Mouse (Mus musculus) MEL-GATA-1-ER (cell line): ENCODE data around the gene H2-Q1.
"Not testable (repeated sequence)": the region's sequence is repeated elsewhere in the genome, so short reads cannot be mapped to it uniquely, and the experiment has no call there.

Experiments
- DNase-seq: peaks from one replicate; pipeline ENCODE4 v3.0.0-alpha.2; 2012; ENCODE audit warnings: low read depth; ENCODE audit errors: extremely low read depth

H2-Q1 gene

DNA sequence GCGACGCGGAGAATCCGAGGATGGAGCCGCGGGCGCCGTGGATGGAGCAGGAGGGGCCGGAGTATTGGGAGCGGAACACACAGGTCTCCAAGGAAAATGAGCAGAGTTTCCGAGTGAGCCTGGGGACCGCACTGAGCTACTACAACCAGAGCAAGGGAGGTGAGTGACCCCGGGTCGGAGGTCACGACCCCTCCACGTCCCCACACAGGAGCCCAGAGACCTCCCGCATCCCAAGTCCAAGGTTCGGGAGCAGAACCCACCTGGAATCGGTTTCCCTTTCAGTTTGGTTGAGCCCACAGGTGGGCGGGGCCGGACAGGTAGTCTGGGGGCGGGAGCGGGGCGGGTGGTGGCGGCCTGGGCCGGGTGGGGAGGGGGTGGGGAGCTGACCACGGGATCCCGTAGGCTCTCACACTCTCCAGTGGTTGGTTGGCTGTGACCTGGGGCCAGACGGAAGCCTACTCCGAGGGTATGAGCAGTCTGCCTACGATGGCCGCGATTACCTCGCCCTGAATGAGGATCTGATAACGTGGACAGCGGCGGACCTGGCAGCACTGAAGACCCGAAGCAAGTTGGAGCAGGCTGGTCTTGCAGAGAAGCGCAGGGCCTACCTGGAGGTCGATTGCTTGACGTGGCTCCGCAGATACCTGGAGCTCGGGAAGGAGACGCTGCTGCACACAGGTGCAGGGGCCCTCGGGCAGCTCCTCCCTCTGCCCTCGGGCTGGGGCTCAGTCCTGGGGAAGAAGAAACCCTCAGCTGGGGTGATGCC lies 22.7 kb downstream of the H2-Q1 start:
- no peak for DNase-seq

DNA sequence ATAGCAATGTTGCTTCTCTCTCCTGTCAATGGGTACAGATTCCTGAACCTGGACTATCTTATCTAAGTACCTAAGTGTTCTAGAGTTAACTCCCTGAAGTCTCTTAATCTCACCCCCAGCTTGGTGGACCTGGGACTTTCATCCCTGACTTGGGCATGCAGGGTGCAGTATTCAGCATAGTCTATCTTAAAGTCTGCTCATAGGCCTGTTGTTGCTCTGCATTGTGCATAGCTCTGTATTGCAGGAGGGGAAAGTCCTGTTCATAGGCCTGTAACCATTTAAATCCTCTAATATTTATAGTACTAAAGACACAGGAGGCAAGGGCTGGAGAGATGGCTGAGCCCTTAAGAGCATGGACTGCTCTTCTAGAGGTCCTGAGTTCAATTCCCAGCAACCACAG lies 27.5 kb downstream of the H2-Q1 start:
- not testable (repeated sequence) for DNase-seq

DNA sequence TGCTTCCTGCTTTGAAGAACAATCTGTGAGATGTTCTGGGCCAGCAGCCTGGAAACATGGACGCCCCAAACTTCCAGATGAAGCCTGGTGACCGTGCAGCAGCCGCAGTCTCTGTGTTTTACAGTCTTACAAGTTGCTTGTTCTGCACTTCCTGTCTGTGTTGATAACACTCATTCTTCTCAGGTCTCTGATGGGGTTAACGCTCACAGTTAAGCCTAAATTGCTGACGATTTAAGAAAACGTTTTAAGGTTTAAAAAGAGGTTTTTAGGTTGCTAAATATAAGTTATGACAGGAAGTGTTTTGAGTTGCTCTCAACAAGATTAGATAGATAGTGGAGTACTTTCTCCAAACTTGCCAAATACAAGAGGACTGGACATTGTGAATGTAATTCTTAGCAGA lies 33.1 kb downstream of the H2-Q1 start:
- DNase-seq, result not testable (repeated sequence)

DNA sequence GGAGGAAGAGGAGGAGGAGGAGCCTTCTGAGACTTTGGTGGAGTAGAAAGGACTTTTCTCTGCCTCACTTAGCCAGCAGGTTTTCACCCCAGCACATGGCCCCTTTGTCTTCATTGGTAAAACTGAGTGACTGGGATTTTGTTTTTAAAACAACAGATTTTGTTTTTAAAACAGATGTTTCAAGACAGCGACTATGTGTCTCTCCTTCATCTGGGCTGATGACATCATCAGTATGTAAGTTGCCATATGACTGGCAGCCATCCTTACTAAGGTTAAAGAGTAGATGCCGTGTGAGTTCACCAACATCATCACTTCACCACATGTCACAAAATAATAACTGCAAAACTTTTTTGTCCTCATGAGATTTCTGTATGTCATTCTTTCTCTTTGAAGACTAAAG lies 33.9 kb downstream of the H2-Q1 start:
- DNase-seq, result no peak

DNA sequence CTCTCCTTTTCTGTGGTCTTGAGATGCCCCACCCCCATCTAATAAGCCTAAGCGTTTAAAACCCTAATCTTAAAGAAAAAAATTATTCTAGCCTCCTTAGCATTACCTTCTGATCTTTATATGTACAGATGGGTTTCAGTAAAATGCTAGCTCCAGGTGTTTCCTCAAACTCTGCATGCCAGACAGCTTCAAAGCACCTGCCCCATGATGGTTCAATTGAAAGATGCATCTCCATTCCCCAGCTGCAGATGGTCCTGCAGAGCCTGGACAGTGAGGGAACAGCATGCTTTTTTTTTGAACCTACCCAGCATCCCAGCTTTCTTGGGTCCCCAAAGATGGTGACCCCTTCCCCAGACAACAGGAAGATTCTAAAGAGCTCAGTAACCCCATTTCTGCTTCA lies 36.9 kb downstream of the H2-Q1 start:
- no peak for DNase-seq

DNA sequence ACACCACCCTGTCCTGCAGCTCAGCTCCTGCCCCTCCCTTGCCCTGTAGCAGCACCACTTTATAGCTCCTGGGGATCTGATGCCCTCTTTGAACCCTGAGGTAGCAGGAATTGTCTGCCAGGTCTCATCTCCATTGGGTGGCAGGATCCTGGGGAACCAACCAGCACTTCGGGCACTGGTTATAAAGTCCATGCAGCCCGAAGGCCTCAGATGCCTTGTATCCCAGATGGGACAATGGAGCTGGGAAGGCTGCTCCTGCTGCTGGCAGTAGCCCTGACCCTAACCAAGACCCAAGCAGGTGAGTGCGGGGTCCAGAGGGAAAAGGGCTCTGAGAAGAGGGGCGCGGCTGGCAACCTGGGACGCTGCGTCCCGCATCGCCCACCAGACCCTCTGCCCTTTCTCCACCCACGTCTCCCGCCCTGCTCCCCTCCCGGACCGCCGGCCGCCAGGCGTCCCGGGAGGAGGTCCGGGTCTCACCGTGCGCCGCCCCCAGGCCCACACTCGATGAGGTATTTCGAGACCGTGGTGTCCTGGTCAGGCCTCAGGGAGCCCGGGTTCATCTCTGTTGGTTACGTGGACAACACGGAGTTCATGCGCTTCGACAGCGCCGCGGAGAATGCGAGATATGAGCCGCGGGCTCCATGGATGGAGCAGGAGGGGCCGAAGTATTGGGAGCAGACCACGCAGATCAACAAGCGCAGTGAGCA lies 38.7 kb downstream of the H2-Q1 start:
- DNase-seq, result no peak

DNA sequence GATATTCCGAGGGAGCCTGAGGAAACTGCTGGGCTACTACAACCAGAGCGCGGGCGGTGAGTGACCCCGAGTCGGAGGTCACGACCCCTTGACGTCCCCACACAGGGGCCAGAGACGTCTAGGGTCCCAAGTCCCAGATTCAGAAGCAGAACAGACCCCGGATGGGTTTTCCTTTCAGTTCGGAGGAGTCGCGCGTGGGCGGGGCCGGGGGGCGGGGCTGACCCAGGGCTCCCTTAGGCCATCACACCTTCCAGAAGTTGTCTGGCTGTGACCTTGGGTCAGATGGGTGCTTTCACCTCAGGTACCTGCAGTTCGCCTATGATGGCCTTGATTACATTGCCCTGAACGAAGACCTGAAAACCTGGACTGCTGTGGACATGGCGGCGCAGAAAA lies 39.3 kb downstream of the H2-Q1 start:
- no peak for DNase-seq
